Mouse (Mus musculus): Measurements from ENCODE around the gene Gnpnat1. TPM values are rescaled to one million over a fixed set of nuclear protein-coding genes. Genes with fewer than 3 reads are reported as not detected.
"Not testable (repeated sequence)": the region's sequence is repeated elsewhere in the genome, so short reads cannot be mapped to it uniquely, and the experiment has no call there.

Gene Gnpnat1
- 3.1 and 22.6 TPM in 2 replicates for total RNA-seq (2015; ENCODE audit: low replicate concordance)
- 5.4 and 9.2 TPM in 2 replicates for total RNA-seq (2017; ENCODE audit: low replicate concordance)

DNA sequence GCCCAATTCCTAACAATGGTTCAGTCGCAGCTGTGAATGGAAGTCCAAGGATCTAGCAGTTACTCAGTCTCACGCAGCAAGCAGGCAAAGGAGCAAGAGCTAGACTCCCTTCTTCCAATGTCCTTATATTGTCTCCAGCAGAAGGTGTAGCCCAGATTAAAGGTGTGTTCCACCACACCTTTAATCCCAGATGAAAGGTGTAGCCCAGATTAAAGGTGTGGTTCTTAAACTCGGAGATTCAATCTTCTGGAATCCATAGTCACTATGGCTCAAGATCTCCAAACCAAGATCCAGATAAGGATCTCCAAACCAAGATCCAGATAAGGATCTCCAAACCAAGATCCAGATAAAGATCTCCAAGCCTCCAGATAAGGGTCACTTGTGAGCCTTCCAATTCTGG is at the start of gene Gnpnat1:
TSS of gene Gnpnat1 (minus strand) at position 101 of the 400 bp plus-strand sequence.
- not testable (repeated sequence) for ATAC-seq (replicated peaks; ENCODE audit: low FRiP score, poor library complexity, severe bottlenecking)

GRCm38 (mm10) chr14:45453538-45454233 is 49.0 kb upstream of the Gnpnat1 start:
- ATAC-seq (replicated peaks; ENCODE audit: low FRiP score, poor library complexity, severe bottlenecking), result no peak

GRCm38 (mm10) chr14:45452861-45453512 is 48.3 kb upstream of the Gnpnat1 start:
- no peak for ATAC-seq (replicated peaks; ENCODE audit: low FRiP score, poor library complexity, severe bottlenecking)

DNA sequence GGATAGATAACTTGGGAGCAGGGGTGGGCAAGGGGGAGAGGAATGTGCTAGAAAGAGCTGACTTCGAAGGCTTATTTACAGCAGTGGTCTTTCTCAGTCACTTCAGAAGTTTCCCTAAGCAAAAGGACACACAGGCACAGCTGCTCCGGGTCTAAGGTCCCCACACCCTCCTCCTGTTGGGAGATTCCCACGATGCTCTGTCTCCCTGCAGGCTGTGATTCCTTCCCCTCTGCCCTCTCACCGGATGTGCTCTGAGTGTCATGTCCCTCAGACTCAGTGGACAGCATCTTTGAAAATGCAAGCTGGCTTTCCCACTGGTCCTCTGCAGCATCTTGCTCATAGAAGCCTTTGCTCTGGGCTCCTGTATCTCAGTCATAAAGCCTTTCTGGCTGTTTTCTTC is 47.4 kb upstream of the Gnpnat1 start:
- no peak for ATAC-seq (replicated peaks; ENCODE audit: low FRiP score, poor library complexity, severe bottlenecking)

GRCm38 (mm10) chr14:45451090-45451489 is 46.4 kb upstream of the Gnpnat1 start:
- no peak for ATAC-seq (replicated peaks; ENCODE audit: low FRiP score, poor library complexity, severe bottlenecking)

DNA sequence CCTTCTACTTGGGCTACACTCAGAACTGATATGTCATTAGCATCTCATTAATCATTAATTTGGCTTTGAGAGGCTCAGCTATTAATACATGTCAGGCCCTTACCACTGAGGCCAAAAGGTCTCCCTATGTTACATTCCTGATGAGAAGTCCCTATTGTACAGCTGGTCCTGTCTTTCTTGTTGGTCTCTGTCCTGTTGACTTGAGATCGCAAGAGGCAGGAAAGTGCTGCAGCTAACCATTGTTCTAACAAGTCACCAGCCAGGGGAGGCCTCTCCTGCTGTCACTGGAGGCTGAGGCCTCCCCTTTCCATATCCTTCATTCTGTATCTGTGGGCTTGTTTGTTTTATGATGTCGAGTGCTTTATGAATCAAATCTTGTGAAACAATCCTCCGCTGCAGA is 42.1 kb upstream of the Gnpnat1 start:
- no peak for ATAC-seq (replicated peaks; ENCODE audit: low FRiP score, poor library complexity, severe bottlenecking)

DNA sequence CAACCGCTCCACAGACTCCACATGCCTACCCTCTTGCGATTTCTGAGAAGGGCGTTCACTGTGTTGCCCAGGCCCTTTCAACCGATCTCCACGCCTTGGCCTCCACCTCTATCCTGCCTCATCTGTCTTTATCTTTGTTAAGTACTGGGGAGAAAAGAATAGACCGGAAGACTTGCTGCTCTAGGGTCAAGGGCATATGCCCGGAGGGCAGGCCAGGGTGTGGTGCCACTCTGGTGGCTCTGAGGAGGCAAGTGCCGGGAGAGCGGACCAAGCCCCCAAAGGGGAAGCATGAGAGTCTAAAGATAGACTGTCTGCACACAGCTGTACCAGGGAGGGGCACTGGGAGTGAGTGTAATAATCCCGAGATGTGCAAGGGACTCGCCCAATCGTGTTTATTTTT is 40.7 kb upstream of the Gnpnat1 start:
- ATAC-seq (replicated peaks; ENCODE audit: low FRiP score, poor library complexity, severe bottlenecking), result no peak

GRCm38 (mm10) chr14:45444870-45445269 is 40.2 kb upstream of the Gnpnat1 start:
- no peak for ATAC-seq (replicated peaks; ENCODE audit: low FRiP score, poor library complexity, severe bottlenecking)

GRCm38 (mm10) chr14:45442781-45443560 is 38.3 kb upstream of the Gnpnat1 start:
- ATAC-seq (replicated peaks; ENCODE audit: low FRiP score, poor library complexity, severe bottlenecking), result no peak

- ATAC-seq (replicated peaks; ENCODE audit: low FRiP score, poor library complexity, severe bottlenecking), result no peak
These were observed 36.6 kb upstream of the Gnpnat1 start for GRCm38 (mm10) chr14:45441291-45441690.

- no peak for ATAC-seq (replicated peaks; ENCODE audit: low FRiP score, poor library complexity, severe bottlenecking)
These were observed 34.7 kb upstream of the Gnpnat1 start for GRCm38 (mm10) chr14:45439387-45439786.

- ATAC-seq (replicated peaks; ENCODE audit: low FRiP score, poor library complexity, severe bottlenecking), result no peak
These were observed 34.2 kb upstream of the Gnpnat1 start for GRCm38 (mm10) chr14:45438931-45439275.

- no peak for ATAC-seq (replicated peaks; ENCODE audit: low FRiP score, poor library complexity, severe bottlenecking)
These were observed 33.7 kb upstream of the Gnpnat1 start for GRCm38 (mm10) chr14:45438250-45438930.

GRCm38 (mm10) chr14:45434220-45434619 is 29.5 kb upstream of the Gnpnat1 start:
- no peak for ATAC-seq (replicated peaks; ENCODE audit: low FRiP score, poor library complexity, severe bottlenecking)

- ATAC-seq (replicated peaks; ENCODE audit: low FRiP score, poor library complexity, severe bottlenecking), result no peak
These were observed 27.3 kb upstream of the Gnpnat1 start for GRCm38 (mm10) chr14:45432003-45432402.

GRCm38 (mm10) chr14:45430066-45430842 is 25.5 kb upstream of the Gnpnat1 start:
- ATAC-seq (replicated peaks; ENCODE audit: low FRiP score, poor library complexity, severe bottlenecking), result no peak

GRCm38 (mm10) chr14:45423220-45423619 is 18.5 kb upstream of the Gnpnat1 start:
- no peak for ATAC-seq (replicated peaks; ENCODE audit: low FRiP score, poor library complexity, severe bottlenecking)

DNA sequence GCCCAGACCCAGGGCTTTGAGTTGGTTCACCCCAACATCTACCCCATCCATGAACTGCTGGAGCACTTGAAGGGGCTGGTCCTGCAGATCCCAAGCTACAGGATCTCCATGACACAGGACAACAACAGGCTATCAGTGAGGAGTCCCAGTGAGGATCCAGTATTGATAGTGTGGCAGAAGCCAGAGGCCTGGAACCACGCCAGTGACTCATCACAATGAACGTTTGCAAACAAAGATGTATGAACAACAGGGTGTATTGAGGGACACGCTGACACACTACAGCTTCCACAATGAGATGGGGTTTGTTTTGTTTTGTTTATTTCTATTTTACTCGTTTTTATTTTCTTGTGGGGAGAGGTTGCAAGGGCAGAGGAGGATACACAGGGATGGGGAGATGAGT is 17.7 kb upstream of the Gnpnat1 start:
- ATAC-seq (replicated peaks; ENCODE audit: low FRiP score, poor library complexity, severe bottlenecking), result no peak

DNA sequence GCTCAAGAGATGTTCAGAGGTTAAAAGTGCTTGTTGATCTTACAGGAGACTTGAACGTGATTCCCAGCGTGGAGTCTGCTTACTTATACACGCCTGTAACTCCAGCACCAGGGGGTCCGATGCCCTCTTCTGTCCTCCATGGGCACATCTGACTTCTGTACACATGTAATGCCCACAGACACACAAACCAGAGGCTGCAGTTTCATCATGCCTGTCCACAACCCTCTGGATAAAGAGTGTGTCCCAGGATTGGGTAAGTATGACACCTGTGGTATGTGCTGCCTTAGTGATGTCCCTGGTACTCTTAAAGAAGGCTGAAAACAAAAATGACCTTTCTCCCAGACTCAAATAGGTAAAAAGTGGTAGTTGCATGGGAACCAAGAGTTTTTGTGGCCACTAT is 14.6 kb upstream of the Gnpnat1 start:
- ATAC-seq (replicated peaks; ENCODE audit: low FRiP score, poor library complexity, severe bottlenecking), result no peak

All from erythroblast, adult 5-6 weeks (primary cell).